Mouse (Mus musculus) stomach, adult 2 months (tissue): ENCODE measurements around the gene Toporsl. TPM values are rescaled to one million over a fixed set of nuclear protein-coding genes. Genes with fewer than 3 reads are reported as not detected.

ENCODE experiments used
- polyA plus RNA-seq: library from polyadenylated mRNA; depleted of rRNA; stranded (reverse); fragments of >200 nt; gene quantifications from 2 replicates; pipeline ENCODE4 v1.2.3, GENCODE M21; 2012; rRNA removed

The Toporsl gene
- not detected in 2 replicates for polyA plus RNA-seq

GRCm38 (mm10) chr4:52595927-52596326, at the start of gene Toporsl:
Gene Toporsl, plus strand, starts transcription at chr4:52596274.

Other genes with a start within 250 kb of the Toporsl start
- 0.26 and 0.54 TPM in 2 replicates for gene Smc2, start 157.0 kb upstream of the Toporsl start, polyA plus RNA-seq
- not detected in 2 replicates for gene Vma21-ps, start 99.0 kb upstream of the Toporsl start, polyA plus RNA-seq
- gene Olfr275, start 218.3 kb downstream of the Toporsl start, polyA plus RNA-seq, result not detected in 2 replicates